Mouse (Mus musculus) granulocyte monocyte progenitor cell, adult 5-6 weeks (primary cell): ENCODE measurements around the gene Tnni2. TPM values are rescaled to one million over a fixed set of nuclear protein-coding genes. Genes with fewer than 3 reads are reported as not detected.

Experiments
- ATAC-seq: replicated peaks from 2 replicates; pipeline ENCODE4 v1.8.0; 2016; ENCODE audit warnings: mild to moderate bottlenecking, moderate TSS enrichment, inconsistent platforms; ENCODE audit not compliant: poor library complexity, severe bottlenecking
- total RNA-seq, 2 experiments: library from RNA; stranded (forward) in 1 of 2; stranded (reverse) in 1 of 2; fragments of 200-712, 200-1000 nt in 1 of 2; fragments of >200 nt in 1 of 2; fragmentation: Nextera tagmentation in 1 of 2; gene quantifications; 2 replicates each; pipeline ENCODE4 v1.2.3; 2014 to 2017

Gene Tnni2
- total RNA-seq, 2 experiments from 2014 or later, result 3.0 to 6.0 TPM

DNA sequence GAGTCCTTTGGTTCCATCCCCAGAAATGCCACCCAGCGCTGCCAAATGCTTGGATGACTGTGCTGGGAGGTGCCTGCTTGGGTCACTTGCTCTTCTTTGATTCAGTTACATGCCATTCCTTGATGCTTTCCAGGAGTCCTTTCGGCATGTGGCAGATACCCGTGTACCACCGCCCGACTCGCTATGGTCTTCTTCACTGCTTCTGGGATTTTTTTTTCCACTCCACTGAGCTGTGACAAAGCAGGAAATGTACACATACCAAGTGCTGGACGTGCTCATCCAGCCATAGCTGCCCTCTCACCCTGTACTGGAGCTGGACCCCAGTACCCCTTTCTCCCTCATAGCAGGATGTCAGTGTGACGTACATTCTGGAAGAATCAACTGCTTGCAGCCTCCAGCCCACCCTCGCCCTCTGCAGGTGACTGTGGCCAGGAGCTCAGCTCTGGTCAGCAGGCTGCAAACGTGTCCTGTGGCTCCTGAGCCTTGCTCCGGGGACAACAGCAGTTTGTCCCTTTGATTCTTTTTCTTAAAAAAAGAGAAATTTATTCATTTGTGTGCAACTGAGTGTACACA is 15.9 kb upstream of the Tnni2 start:
- ATAC-seq, result no peak

GRCm38 (mm10) chr7:142428213-142428612 is 13.4 kb upstream of the Tnni2 start:
- ATAC-seq, result peak; percentile 75

DNA sequence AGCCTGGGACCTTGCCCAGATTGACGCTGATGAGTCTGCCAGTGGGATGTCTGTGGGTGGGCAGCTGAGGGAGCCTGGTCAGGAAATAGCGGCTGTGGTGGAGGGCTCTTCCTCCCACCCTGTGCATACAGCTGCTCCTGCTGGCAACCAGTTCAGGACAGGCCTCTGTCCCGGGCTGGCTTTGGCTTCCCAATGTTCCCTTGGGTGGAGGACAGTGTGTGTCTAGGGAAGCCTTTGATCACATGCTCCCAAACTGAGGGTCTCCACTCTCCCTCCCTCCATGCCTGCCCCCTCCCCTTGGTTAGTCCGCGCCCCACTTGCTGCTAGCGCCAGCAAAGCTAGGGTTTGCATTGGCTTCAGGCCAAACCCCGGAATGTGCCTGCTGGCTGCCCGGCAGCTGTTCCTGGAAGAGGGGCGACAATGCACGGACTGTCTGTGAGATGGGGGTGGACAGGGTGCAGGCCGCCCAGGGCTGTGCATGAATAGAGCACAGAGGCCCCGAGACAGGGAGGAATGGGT is 11.4 kb upstream of the Tnni2 start:
- ATAC-seq, result 0 out of 2 replicates have a peak, but pooled peaks have one; percentile 26

DNA sequence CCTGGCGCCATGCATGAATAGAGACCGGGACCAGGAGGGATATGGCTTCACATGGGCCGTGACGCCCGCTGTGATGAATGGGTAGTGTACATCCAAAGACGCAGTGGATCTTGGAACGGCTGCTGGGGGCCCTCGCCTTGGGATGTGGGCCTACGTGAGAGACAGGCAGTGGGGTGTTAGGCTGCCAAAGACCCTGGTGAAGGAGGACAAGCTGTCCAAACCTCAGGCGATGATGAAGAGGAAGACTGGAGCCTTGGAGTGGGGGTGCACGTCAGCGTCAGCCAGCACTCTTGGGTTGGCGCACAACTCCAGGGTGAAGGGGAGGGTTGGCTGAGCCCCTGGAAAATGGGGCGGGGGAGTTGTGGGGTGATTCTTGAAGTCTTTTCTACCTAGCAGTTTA is 10.5 kb upstream of the Tnni2 start:
- ATAC-seq, result no peak

DNA sequence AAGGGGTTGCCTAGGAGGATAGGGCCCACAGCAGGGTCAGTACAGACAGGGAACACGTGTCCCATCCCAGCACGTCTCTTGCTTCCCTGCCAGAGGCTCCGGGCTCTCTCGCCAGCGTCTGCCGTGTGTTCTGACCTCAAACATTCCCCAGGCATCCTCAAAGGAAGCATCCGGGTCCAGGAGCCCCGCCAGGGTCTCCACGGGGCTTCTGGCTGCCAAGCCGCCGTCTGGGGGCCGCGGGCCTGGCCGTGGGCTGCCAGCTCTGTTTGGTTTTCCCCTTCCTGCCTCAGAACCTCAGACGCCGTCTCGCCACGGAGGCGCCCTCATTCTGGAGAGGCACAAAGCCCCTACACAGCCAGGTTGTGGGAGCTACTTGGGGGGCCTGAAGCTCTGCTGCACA is 8.0 kb upstream of the Tnni2 start:
- ATAC-seq, result no peak

DNA sequence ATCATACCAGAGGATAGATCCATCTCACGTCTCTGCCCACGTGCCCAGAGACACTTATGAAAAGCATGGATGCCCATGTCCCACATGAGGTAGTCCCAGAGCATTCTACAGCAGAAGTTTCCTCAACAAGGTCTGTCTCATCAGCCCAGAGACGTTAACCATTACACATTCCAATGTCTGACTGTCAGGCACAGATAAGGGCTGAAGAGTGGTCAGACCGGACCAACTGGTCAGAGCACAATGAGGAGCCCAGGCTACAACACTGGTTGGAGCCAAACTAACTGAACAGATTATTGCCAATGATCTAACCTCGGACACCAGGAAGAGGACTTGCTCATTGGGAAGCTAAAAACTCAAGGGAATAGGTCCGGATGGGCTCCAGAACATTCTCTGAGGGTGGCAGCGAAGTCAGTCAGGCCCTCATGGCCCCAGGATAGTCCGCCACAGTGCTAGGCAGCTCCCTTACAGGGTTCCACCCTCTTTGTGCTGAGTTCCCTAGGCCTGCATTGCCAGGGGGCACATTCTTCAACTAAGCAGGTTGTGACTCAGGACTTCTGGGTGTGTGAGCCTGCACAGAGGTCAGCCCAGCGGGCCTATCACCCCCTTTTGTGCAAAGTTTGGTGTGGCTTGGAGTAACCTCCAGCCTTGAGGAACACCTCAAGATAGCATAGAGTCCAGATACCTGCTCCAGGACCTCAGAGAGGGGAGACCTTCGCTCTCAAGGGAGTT is 7.3 kb upstream of the Tnni2 start, which contains the start of gene Syt8:
Syt8 (plus strand) TSS at position 714 of the 729 bp plus-strand sequence.
- ATAC-seq, result no peak

DNA sequence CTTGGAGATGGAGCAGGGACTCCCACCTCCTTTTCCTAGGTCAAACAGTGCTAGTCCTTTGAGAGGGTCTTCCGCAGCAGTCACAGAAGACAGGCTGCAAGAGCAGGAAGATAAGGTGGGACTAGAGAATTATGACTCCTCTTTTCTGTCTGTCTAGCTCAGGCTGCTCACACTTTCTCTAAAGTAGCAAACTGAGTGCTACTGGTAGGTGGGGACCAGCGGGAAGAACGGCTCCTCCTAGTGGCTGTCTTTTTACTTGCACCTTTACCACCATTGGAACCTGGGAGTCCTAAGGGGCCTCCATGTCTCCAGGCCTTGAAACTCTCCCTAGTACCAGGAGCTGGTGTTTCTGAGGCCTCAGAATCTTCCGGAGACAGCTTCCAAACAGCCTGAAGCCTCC is 6.1 kb upstream of the Tnni2 start:
- ATAC-seq, result peak; percentile 66

- peak; percentile 35 for ATAC-seq
Measured at GRCm38 (mm10) chr7:142437324-142437723, 4.3 kb upstream of the Tnni2 start.

DNA sequence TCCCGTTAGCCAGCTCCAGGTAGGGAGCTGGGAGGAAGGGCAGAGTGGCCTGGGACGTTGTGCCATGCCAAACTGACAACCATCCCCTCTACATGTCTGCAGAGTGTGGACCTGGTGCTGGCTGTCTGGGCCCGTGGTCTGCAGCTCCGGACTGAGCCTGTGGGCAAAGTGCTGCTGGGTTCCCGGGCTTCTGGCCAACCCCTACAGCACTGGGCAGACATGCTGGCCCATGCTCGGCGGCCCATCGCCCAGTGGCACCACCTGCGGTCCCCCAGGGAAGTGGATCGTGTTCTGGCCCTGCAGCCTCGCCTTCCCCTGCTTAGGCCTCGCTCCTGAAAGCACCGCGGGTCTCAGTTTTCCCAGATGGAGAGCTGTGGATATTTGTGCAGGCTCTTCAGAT is 1.6 kb upstream of the Tnni2 start:
- no peak for ATAC-seq

DNA sequence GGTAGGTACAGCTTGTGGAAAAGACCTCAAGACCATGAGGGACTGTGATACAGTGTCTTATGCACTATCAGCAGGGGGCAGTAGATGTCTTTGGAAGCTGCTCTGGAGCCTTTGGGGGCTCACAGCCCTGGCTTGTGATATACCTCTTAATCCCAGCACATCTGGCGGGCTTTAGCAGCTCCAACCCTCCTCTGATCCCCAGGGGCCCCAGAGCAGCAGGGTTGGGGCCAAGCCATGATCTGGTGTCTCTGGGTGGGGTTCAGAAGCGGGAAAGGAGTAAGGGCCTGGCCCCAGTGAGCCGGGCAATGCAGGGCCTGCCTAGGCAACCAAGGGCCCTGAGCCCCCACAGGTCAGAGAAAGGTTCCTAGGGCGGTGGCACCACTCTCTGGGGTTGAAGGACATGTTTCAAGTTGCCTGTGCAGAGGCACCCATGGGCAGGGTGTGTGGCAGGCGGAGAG is 922 bp upstream of the Tnni2 start:
- ATAC-seq, result 0 out of 2 replicates have a peak, but pooled peaks have one; percentile 18

DNA sequence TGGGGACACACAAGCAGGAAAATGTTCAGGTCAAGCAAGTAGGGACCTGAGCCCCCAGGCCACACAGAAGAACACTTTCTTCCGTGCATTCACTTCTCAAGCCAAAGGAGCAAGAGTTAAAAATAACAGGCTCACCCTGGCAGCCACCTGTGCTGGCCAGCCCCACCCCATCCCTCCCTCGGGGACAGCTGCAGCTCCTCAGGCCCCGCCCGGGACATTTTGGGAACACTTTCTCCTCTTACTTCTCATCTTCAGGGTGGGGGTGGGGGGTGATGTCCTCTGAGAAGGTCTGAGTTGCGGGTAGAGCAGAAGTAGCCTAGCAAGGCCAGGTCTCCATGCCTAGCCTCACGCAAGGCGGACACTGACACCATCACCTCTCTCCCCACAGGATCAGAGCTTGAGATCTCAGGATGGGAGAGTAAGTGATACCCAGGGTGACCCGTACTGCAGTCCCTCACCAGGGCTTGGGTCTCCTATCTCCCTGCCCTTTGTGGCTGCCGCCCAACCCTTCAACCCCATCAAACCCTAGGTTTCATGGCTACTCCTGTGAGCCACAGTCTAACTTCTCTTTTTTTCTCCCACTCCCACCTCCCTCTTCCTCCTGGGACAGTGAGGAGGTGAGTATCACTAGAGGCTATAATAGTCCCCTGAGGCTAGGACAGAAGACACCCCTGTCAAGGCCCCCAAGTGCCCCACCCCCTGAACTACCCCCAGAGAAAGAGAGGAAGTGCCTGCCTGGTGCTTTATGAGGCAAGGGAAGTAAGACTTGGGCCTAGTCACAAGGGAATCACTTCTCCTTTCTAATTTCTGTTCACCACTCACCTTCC is 686 bp downstream of the Tnni2 start:
- ATAC-seq, result peak; percentile 87

- ATAC-seq, result peak; percentile 11
Measured at GRCm38 (mm10) chr7:142442908-142443420, 1.4 kb downstream of the Tnni2 start.

GRCm38 (mm10) chr7:142443474-142443873 is 1.9 kb downstream of the Tnni2 start:
- no peak for ATAC-seq

DNA sequence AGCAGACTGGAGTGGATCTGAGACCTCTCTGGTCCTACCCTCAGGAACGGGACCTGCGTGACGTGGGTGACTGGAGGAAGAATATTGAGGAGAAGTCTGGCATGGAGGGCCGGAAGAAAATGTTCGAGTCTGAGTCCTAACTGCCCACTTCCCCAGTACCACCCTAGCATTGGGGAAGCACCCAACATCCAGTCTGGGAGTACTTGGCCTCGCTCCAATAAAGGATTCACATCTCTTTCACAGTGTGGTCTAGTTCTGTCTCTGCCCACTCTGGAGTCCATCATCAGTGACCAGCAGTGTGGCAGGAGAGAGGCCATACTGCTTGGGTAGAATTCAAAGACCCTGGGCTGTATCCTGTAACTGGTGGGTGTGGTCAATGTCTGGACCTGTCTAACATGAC is 2.6 kb downstream of the Tnni2 start:
- no peak for ATAC-seq

- no peak for ATAC-seq
Measured at GRCm38 (mm10) chr7:142445324-142445723, 3.7 kb downstream of the Tnni2 start.

DNA sequence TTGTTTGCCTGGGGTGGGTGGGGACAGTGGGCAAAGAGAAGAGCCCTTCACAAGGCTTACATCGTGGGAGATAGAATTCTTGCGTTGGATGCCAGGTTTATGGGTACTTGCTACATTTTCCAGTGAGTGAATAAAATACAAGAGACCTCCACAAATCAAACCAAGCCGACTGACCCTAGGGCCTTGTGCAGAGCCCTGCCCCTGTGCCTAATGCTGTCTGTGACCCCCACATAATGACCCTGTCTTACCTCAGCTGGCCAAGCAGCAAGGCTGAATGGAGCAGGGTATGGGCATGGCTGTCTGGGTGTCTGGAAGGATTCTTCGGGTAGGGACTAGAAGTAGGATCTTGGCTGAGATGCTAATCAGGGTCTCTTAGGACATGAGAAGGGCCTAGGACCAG is 4.7 kb downstream of the Tnni2 start:
- no peak for ATAC-seq

DNA sequence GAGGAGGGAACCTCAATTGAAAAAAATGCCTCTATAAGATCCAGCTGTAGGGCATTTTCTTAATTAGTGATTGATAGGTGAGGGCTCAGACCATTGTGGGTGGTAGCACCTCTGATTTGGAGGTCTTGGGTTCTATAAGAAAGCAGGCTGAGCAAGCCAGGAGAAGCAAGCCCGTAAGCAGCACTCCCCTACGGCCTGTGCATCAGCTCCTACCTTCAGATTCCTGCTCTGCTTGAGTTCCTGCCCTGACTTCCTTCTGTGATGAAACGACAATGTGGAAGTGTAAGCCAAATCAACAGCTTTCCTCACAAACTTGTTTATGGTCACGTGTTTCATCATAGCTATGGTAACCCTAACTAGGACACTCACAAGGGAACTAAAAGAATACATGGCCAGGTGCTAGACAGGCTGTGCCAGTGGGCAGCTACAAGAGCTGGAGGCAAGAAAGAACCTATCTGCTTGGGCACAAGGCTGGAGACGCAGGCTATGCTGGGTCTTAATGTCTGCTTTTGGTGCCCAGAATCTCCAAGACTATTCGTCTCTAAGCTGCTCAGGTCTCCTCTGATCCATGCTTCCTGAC is 7.5 kb downstream of the Tnni2 start:
- ATAC-seq, result peak; percentile 91

DNA sequence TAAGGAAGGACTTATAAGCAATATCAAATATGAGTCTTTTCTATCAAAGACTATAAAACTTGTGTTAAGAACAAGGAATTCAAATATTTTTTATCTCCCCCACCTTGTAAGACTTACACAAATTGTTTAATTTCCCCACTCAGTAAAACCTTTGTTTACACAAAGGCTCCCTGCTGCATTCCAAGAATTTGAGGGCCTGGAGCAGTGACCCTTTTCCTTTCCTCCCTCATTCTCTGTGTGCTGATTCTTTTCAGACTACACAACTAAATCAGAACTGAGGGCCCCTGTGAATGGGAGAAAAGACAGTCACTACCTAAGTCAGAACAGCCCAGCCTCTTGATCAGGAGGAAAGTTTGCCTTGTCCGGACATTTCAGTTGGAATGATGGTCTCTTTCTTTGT is 13.1 kb downstream of the Tnni2 start:
- no peak for ATAC-seq

GRCm38 (mm10) chr7:142455251-142455650 is 13.6 kb downstream of the Tnni2 start:
- ATAC-seq, result no peak

DNA sequence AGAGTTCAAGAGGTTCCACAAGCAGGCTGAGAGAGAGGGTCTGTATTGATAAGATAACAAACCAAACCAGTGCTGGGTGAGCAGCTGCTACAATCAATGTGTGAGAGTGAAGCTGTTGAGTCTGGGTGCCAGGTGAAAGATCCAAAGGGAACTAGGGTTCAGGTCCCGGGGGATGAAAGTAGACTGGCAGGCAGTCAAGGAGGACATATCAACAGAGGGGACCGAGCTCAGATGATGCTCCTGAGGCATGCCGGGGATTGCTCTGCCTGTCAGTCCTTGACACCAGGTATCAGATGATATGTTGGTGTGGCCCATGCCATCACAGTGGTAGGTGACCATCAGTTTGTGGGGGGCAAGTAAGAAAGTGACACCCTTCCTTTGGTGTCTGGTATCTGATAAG is 15.2 kb downstream of the Tnni2 start:
- no peak for ATAC-seq
